Mouse (Mus musculus) olfactory bulb, adult 2 months (tissue): ENCODE data around the gene Lmod1. TPM values are rescaled to one million over a fixed set of nuclear protein-coding genes. Genes with fewer than 3 reads are reported as not detected.
A peak's percentile ranks its signal among the peaks of the same experiment; 100 is the strongest.

Experiments used
- H3K27ac ChIP-seq: fragments of 200-500 bp; 2 replicates; pipeline ENCODE4 v1.5.1; 2012; ENCODE audit warnings: low read depth, low read length; ENCODE audit not compliant: insufficient read depth
- H3K4me1 ChIP-seq: fragments of 200-500 bp; 2 replicates; pipeline ENCODE4 v1.6.1; 2012; ENCODE audit warnings: low read length; ENCODE audit not compliant: control insufficient read depth, insufficient read depth
- H3K4me3 ChIP-seq: fragments of 200-500 bp; 2 replicates; pipeline ENCODE4 v1.5.1; 2012; ENCODE audit warnings: mild to moderate bottlenecking, low read depth, low read length, moderate library complexity; ENCODE audit not compliant: insufficient read depth
- CTCF ChIP-seq: fragments of 200-500 bp; IDR thresholded peaks from 2 replicates; pipeline ENCODE4 v1.5.1; 2012; ENCODE audit warnings: low read depth, mild to moderate bottlenecking, low read length, moderate library complexity; ENCODE audit not compliant: insufficient read depth
- POLR2A ChIP-seq: fragments of 200-500 bp; IDR thresholded peaks from 2 replicates; pipeline ENCODE4 v1.6.1; 2012; ENCODE audit warnings: mild to moderate bottlenecking, low read depth, low read length, moderate library complexity; ENCODE audit not compliant: insufficient read depth
- WGBS: fragments of 180-500 bp; shearing (Covaris S2); methylation state at CpG from one replicate; pipeline ENCODE4 v1.1.7; 2018; 5-methylcytosine and 5-hydroxymethylcytosine counted together
- polyA plus RNA-seq: library from polyadenylated mRNA; stranded (reverse); fragments of >200 nt; gene quantifications from 2 replicates; pipeline ENCODE4 v1.2.4, GENCODE M21; 2012; ENCODE audit warnings: low replicate concordance; ENCODE audit not compliant: missing spikeins, insufficient read depth, insufficient read length

Gene Lmod1
- not detected in 2 replicates for polyA plus RNA-seq

- H3K27ac ChIP-seq: no peak within 1 kb of the TSS
- WGBS: 30% methylated on average over 8 of the region's 8 CpGs
- no peak within 1 kb of the TSS for H3K4me3 ChIP-seq
- TF ChIP-seq POLR2A: no peak
- no peak for TF ChIP-seq CTCF
- no peaks in the 10 kb centered on the region for H3K4me1 ChIP-seq
Measured at GRCm38 (mm10) chr1:135324571-135324970, at the start of gene Lmod1. TSS of gene Lmod1 (plus strand) at chr1:135324807.

GRCm38 (mm10) chr1:135280646-135281045, 44.0 kb upstream of the Lmod1 start:
- no peak for TF ChIP-seq CTCF
- TF ChIP-seq POLR2A: no peak
- Histone ChIP-seq H3K4me3 (no peak overlapping the region), H3K27ac (no peak overlapping the region), H3K4me1 (peaks cover 16% of the 10 kb centered on the region)
- 20% methylated on average over 9 of the region's 9 CpGs for WGBS

GRCm38 (mm10) chr1:135281841-135282240, 42.8 kb upstream of the Lmod1 start:
- H3K4me3 ChIP-seq: no peak overlapping the region
- TF ChIP-seq POLR2A (no peak), CTCF (no peak)
- H3K27ac ChIP-seq: no peak overlapping the region
- peaks cover 16% of the 10 kb centered on the region for H3K4me1 ChIP-seq
- 93% methylated on average over 17 of the region's 17 CpGs for WGBS

GRCm38 (mm10) chr1:135282536-135283286, 41.9 kb upstream of the Lmod1 start:
- WGBS: 22% methylated on average over 13 of the region's 13 CpGs
- Histone ChIP-seq H3K27ac (peak overlapping the region; percentile 66; the same call in 1 of the 2 replicates), H3K4me1 (peaks cover 16% of the 10 kb centered on the region), H3K4me3 (peak overlapping the region; percentile 66)
- TF ChIP-seq POLR2A: no peak
- TF ChIP-seq CTCF: no peak

- peak overlapping the region; percentile 66 for H3K4me3 ChIP-seq
- peaks cover 16% of the 10 kb centered on the region for H3K4me1 ChIP-seq
- peak overlapping the region; percentile 66 for H3K27ac ChIP-seq
- under 1% methylated on average over 48 of the region's 48 CpGs for WGBS
- TF ChIP-seq POLR2A: no peak
- no peak for TF ChIP-seq CTCF
Measured at GRCm38 (mm10) chr1:135283287-135283825, 41.3 kb upstream of the Lmod1 start.

- WGBS: under 1% methylated on average over 39 of the region's 39 CpGs
- peak; percentile 84 for TF ChIP-seq POLR2A
- peak; percentile 22; the same call in 1 of the 2 replicates for TF ChIP-seq CTCF
- Histone ChIP-seq H3K27ac (peak within 1 kb of the TSS; percentile 66), H3K4me1 (peaks cover 16% of the 10 kb centered on the region), H3K4me3 (peak within 1 kb of the TSS; percentile 66)
Measured at GRCm38 (mm10) chr1:135283826-135284291, 40.7 kb upstream of the Lmod1 start, which contains the start of gene Rnpep. TSS of gene Rnpep (minus strand) at chr1:135284084.

GRCm38 (mm10) chr1:135286311-135286710, 38.3 kb upstream of the Lmod1 start:
- no peak for TF ChIP-seq POLR2A
- TF ChIP-seq CTCF: no peak
- no peak overlapping the region for H3K4me3 ChIP-seq
- no peak overlapping the region for H3K27ac ChIP-seq
- peaks cover 12% of the 10 kb centered on the region for H3K4me1 ChIP-seq
- WGBS: 76% methylated on average over 2 of the region's 2 CpGs

- WGBS: 78% methylated on average over 5 of the region's 5 CpGs
- Histone ChIP-seq H3K27ac (no peak overlapping the region), H3K4me1 (no peaks in the 10 kb centered on the region), H3K4me3 (no peak overlapping the region)
- TF ChIP-seq CTCF (no peak), POLR2A (no peak)
Measured at GRCm38 (mm10) chr1:135290908-135291307, 33.7 kb upstream of the Lmod1 start.

- TF ChIP-seq POLR2A (no peak), CTCF (no peak)
- Histone ChIP-seq H3K4me1 (peaks cover 5% of the 10 kb centered on the region), H3K4me3 (no peak overlapping the region), H3K27ac (no peak overlapping the region)
- 56% methylated on average over 6 of the region's 6 CpGs for WGBS
Measured at GRCm38 (mm10) chr1:135311356-135311755, 13.3 kb upstream of the Lmod1 start.
